Mouse (Mus musculus): Measurements from ENCODE around the gene Rbm12. TPM values are rescaled to one million over a fixed set of nuclear protein-coding genes. Genes with fewer than 3 reads are reported as not detected.

Rbm12 gene
- total RNA-seq (2014; fragmentation: Nextera tagmentation) (50.5 and 67.5 TPM in 2 replicates), total RNA-seq (2017) (25.4 and 39.7 TPM in 2 replicates), polyA plus RNA-seq (2012) (5.6 TPM in 2 replicates)

GRCm38 (mm10) chr2:156111358-156112079 is at the start of gene Rbm12, which contains the start of gene Cpne1:
Rbm12 (minus strand) TSS chr2:156111978.
Cpne1 (minus strand) TSS chr2:156111965.
- H3K9me3 ChIP-seq (replicated peaks), result no peaks in the 10 kb centered on the region
- peak; percentile 66 for ATAC-seq (ENCODE audit: extremely low read depth, insufficient number of reproducible peaks, low FRiP score, poor library complexity, severe bottlenecking)

GRCm38 (mm10) chr2:156151538-156151937 is 39.8 kb upstream of the Rbm12 start:
- DNase-seq (ENCODE audit: low spot score), result no peak
- H3K27me3 ChIP-seq (ENCODE audit: insufficient read depth, low read length), result no peaks in the 10 kb centered on the region
- TF ChIP-seq TAL1 (conservative IDR thresholded peaks at IDR 0.05; ENCODE audit: low read depth, low read length) (no peak), GATA1 (IDR thresholded peaks at IDR 0.05; ENCODE audit: borderline replicate concordance, low read length) (no peak), CTCF (IDR thresholded peaks at IDR 0.05; ENCODE audit: low read depth, low read length) (no peak), GATA2 (IDR thresholded peaks at IDR 0.05; ENCODE audit: borderline replicate concordance, low read depth, low read length) (no peak), POLR2AphosphoS5 (IDR thresholded peaks at IDR 0.05; ENCODE audit: insufficient replicate concordance, low read depth, low read length) (no peak)
- ATAC-seq (ENCODE audit: extremely low read depth, insufficient number of reproducible peaks, low FRiP score, poor library complexity, severe bottlenecking), result no peak
- no peak overlapping the region for H3K4me3 ChIP-seq (ENCODE audit: low read depth, low read length)
- H3K9me3 ChIP-seq (replicated peaks), result no peaks in the 10 kb centered on the region
- H3K36me3 ChIP-seq (replicated peaks), result peaks cover 80% of the 10 kb centered on the region
- peaks cover 14% of the 10 kb centered on the region for H3K4me1 ChIP-seq (ENCODE audit: insufficient read depth, low read depth, low read length)

More at GRCm38 (mm10) chr2:156111358-156112079, at the start of gene Rbm12, which contains the start of gene Cpne1:
- peaks cover 24% of the 10 kb centered on the region for H3K4me1 ChIP-seq (ENCODE audit: insufficient read depth, low read depth, low read length)
- peak; percentile 79 for DNase-seq (ENCODE audit: low spot score)
- H3K4me3 ChIP-seq (ENCODE audit: low read depth, low read length), result peak within 1 kb of the TSS; percentile 90
- peaks cover 9% of the 10 kb centered on the region for H3K36me3 ChIP-seq (replicated peaks)
- TF ChIP-seq TAL1 (conservative IDR thresholded peaks at IDR 0.05; ENCODE audit: low read depth, low read length) (no peak), POLR2AphosphoS5 (IDR thresholded peaks at IDR 0.05; ENCODE audit: insufficient replicate concordance, low read depth, low read length) (no peak), GATA1 (IDR thresholded peaks at IDR 0.05; ENCODE audit: borderline replicate concordance, low read length) (no peak), CTCF (IDR thresholded peaks at IDR 0.05; ENCODE audit: low read depth, low read length) (no peak), GATA2 (IDR thresholded peaks at IDR 0.05; ENCODE audit: borderline replicate concordance, low read depth, low read length) (no peak)
- no peaks in the 10 kb centered on the region for H3K27me3 ChIP-seq (ENCODE audit: insufficient read depth, low read length)

- peaks cover 55% of the 10 kb centered on the region for H3K36me3 ChIP-seq (replicated peaks)
- no peaks in the 10 kb centered on the region for H3K27me3 ChIP-seq (ENCODE audit: insufficient read depth, low read length)
- H3K9me3 ChIP-seq (replicated peaks), result no peaks in the 10 kb centered on the region
- no peak for DNase-seq (ENCODE audit: low spot score)
- TF ChIP-seq POLR2AphosphoS5 (IDR thresholded peaks at IDR 0.05; ENCODE audit: insufficient replicate concordance, low read depth, low read length), result no peak
- TF ChIP-seq TAL1 (conservative IDR thresholded peaks at IDR 0.05; ENCODE audit: low read depth, low read length), result no peak
- TF ChIP-seq GATA2 (IDR thresholded peaks at IDR 0.05; ENCODE audit: borderline replicate concordance, low read depth, low read length), result no peak
- no peak for TF ChIP-seq CTCF (IDR thresholded peaks at IDR 0.05; ENCODE audit: low read depth, low read length)
- TF ChIP-seq GATA1 (IDR thresholded peaks at IDR 0.05; ENCODE audit: borderline replicate concordance, low read length), result no peak
- ATAC-seq (ENCODE audit: extremely low read depth, insufficient number of reproducible peaks, low FRiP score, poor library complexity, severe bottlenecking), result no peak
- H3K4me1 ChIP-seq (ENCODE audit: insufficient read depth, low read depth, low read length), result peaks cover 28% of the 10 kb centered on the region
- H3K4me3 ChIP-seq (ENCODE audit: low read depth, low read length), result no peak overlapping the region
Measured at GRCm38 (mm10) chr2:156147316-156147915, 35.6 kb upstream of the Rbm12 start.

- Histone ChIP-seq H3K9me3 (replicated peaks) (no peaks in the 10 kb centered on the region), H3K4me1 (ENCODE audit: insufficient read depth, low read depth, low read length) (peaks cover 29% of the 10 kb centered on the region), H3K4me3 (ENCODE audit: low read depth, low read length) (no peak overlapping the region), H3K27me3 (ENCODE audit: insufficient read depth, low read length) (no peaks in the 10 kb centered on the region), H3K36me3 (replicated peaks) (peaks cover 54% of the 10 kb centered on the region)
- DNase-seq (ENCODE audit: low spot score), result no peak
- TF ChIP-seq CTCF (IDR thresholded peaks at IDR 0.05; ENCODE audit: low read depth, low read length) (no peak), POLR2AphosphoS5 (IDR thresholded peaks at IDR 0.05; ENCODE audit: insufficient replicate concordance, low read depth, low read length) (no peak), TAL1 (conservative IDR thresholded peaks at IDR 0.05; ENCODE audit: low read depth, low read length) (no peak), GATA2 (IDR thresholded peaks at IDR 0.05; ENCODE audit: borderline replicate concordance, low read depth, low read length) (no peak), GATA1 (IDR thresholded peaks at IDR 0.05; ENCODE audit: borderline replicate concordance, low read length) (no peak)
- ATAC-seq (ENCODE audit: extremely low read depth, insufficient number of reproducible peaks, low FRiP score, poor library complexity, severe bottlenecking), result no peak
Measured at GRCm38 (mm10) chr2:156146272-156146989, 34.7 kb upstream of the Rbm12 start.

GRCm38 (mm10) chr2:156145486-156146130 is 33.8 kb upstream of the Rbm12 start:
- H3K27me3 ChIP-seq (ENCODE audit: insufficient read depth, low read length), result no peaks in the 10 kb centered on the region
- H3K4me3 ChIP-seq (ENCODE audit: low read depth, low read length), result peak overlapping the region; percentile 35; the same call in 1 of the 2 replicates
- ATAC-seq (ENCODE audit: extremely low read depth, insufficient number of reproducible peaks, low FRiP score, poor library complexity, severe bottlenecking) (no peak), DNase-seq (ENCODE audit: low spot score) (no peak)
- TF ChIP-seq CTCF (IDR thresholded peaks at IDR 0.05; ENCODE audit: low read depth, low read length) (no peak), TAL1 (conservative IDR thresholded peaks at IDR 0.05; ENCODE audit: low read depth, low read length) (no peak), GATA2 (IDR thresholded peaks at IDR 0.05; ENCODE audit: borderline replicate concordance, low read depth, low read length) (no peak)
- peaks cover 51% of the 10 kb centered on the region for H3K36me3 ChIP-seq (replicated peaks)
- H3K9me3 ChIP-seq (replicated peaks), result no peaks in the 10 kb centered on the region
- H3K4me1 ChIP-seq (ENCODE audit: insufficient read depth, low read depth, low read length), result peaks cover 29% of the 10 kb centered on the region
